Mouse (Mus musculus) monocyte, adult 5-6 weeks (primary cell): Measurements from ENCODE around the gene 0610030E20Rik. TPM values are rescaled to one million over a fixed set of nuclear protein-coding genes. Genes with fewer than 3 reads are reported as not detected.

Source experiments
- ATAC-seq: fragments of 153-309, 156-312 bp; replicated peaks from 2 replicates; pipeline ENCODE4 v1.8.0; 2017; ENCODE audit warnings: mild to moderate bottlenecking; ENCODE audit not compliant: low TSS enrichment, insufficient number of reproducible peaks, severe bottlenecking, poor library complexity, low FRiP score
- total RNA-seq: library from RNA; stranded (forward); fragments of 200-1000, 200-491, 200-594 nt; gene quantifications from 3 replicates; pipeline ENCODE4 v1.2.3, GENCODE M21; 2017

The 0610030E20Rik gene
- 14.0 to 33.3 TPM (median 20.1 TPM) in 3 replicates for total RNA-seq

DNA sequence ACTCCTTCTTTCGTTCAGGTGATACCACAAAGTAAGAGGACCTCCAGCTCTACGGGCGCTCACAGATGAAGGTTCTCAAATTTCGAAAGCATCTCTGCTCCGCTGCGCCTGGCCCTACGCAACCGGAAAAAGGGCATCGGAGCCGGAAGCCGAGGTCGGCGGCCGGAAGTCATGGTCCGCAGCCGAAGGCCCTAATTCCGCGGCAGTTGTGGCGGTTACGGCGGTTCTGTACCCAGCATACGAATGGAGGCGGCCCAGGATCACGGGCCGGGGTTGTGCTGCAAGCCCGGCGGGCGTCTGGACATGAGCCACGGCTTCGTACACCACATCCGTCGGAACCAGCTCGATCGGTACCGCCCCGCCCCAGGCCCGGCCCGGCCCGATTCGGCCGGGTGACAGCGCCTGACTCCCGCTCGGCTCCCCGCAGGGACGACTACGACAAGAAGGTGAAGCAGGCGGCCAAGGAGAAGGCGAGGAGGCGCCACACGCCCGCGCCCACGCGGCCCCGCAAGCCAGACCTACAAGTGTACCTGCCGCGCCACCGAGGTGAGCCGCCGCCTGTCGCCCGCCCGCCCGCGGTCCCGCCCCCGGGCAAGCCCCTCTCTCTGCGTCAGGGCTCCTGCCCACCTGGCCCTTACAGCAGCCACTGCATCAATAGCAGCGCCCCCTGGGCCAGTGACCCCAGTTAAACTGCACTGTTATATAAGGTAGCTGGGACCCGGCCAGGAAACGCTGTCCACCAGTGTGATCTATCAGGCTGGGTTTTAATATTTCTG lies at the start of gene 0610030E20Rik:
Gene 0610030E20Rik, plus strand, starts transcription at position 152 of the 776 bp plus-strand sequence.
- ATAC-seq = peak; percentile 69

DNA sequence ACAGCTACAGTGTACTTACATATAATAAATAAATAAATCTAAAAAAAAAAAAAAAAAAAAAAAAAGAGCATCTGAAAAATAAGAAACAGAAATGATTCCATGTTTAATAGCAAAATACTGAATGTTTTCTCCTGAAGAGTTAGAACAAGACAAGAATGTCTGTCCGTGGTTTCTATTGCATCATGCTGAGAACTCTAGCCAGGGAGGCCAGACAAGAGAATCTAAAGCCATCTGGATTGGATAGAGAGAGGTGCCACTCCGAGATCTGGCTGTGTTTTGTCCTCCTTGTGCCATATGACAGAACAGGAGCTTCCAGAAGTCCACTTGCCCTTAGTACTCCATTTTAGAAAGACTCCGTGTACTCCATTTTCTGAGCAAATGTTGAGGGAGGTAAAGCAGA lies 49.3 kb upstream of the 0610030E20Rik start:
- no peak for ATAC-seq

DNA sequence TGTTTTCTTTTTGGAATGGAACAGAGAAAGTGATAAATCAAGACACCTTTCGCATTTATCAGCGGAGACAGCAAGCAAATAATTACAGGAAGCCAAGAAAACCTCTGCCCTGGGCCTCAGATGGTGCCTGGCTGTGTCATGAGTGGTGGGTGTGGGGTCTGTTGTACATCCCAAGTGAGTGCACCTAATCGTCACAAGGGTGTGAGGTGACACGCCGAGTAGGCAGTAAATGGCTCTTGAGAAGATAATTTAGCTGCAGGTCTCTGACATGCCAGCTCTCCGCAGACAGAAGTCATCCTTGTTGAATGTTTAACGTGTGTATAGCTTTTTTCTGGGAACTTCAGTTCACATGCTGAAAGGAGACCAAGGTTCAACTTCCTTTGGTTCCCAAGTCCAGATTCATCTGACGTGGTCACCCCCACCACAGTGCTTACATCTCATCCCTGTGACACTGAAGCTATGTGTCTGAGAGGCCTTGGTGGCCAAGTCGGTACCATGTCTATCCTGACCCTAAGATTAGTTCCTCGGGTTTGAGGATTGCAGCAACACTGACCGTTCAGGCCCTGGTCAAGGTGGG lies 44.7 kb upstream of the 0610030E20Rik start:
- no peak for ATAC-seq

DNA sequence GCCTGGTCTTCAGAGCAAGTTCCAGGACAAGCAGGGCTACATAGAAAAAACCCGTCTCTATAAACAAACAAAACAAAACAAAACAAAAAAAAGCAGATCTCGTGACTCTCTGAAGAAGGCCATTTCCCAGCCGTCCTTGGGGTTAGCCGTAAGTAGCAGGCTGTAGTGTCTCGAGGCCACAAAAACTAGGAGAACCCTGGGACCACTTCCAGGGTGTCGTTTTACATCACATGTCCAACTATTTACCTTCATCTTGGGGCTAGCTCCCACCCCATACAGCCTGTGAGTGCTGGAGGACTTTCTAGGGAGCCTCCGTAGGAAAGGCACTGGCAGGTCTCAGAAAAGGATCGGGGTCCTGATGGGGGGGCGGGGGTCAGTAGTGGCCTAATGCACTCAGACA lies 43.6 kb upstream of the 0610030E20Rik start:
- no peak for ATAC-seq

DNA sequence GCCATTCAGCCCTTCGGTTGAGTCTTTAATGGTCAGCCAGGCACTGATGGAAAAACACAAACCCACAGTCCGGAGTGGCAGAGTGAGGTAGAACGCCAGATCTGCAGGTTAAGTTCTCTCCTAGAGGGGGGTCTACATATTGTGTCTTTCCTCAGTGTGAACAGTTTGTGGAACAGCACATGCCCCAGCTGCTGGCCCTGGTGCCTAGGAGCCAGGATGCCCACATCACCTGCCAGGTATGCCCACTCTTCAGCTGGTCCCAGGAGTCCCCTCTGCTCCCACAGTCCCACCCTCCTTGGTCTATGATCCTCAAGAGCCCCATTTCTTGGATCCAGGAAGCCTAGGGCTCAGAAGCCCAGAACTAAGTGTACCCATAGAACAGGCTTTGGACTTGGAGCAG lies 34.9 kb upstream of the 0610030E20Rik start:
- no peak for ATAC-seq

DNA sequence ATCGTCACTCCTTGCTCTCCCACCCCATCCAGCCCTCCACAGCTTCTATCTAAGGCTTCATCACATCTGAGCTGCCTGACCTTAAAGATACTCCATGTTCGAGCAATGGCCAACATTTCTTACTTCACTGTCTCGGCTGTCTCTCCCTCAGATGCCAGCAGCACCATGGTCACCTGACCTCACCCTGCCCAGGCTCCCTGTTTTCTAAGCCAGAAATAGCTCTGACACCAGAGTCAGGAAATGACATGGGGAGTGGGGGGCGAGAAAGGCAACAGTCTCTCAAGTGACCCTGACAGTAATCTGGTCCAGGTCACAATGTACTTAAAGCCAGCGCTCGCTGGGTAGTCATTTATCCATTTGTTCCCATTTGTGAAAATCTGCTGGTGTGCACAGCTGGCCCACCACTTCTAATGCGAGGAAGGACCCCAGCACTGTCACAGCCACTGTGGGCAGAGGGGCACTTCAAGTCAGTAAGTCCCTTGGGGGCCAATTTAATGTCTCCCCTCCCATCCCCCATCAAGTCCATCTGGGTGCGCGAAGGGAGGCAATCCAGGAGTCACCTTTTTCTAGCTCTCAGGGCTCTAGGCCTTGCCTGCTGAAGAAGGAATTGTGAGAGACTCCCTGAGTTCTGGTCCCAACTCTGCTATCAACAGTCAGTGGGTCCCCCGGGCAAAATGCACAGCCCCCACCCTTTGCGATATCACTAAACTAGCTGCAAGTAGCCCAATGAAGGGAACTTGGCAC lies 33.8 kb upstream of the 0610030E20Rik start:
- no peak for ATAC-seq

DNA sequence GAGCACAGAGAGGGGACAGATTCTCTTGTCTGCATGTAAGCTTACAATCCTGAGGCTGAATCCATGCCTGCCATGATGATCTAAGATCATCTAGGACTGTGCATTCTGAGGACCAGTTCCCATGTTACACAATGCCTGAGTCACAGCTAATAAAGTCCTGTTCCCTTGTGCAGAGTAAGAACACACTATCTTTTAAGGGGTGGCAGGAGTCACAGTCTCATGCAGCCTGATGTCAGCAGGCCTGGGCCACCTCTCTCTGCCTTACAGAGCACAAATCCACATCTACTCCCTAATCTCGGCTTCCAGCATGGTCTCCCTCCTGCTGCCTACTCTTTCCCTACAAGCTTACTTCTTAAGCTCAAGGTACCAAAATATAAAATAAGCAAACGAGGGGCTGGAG lies 31.7 kb upstream of the 0610030E20Rik start:
- no peak for ATAC-seq

DNA sequence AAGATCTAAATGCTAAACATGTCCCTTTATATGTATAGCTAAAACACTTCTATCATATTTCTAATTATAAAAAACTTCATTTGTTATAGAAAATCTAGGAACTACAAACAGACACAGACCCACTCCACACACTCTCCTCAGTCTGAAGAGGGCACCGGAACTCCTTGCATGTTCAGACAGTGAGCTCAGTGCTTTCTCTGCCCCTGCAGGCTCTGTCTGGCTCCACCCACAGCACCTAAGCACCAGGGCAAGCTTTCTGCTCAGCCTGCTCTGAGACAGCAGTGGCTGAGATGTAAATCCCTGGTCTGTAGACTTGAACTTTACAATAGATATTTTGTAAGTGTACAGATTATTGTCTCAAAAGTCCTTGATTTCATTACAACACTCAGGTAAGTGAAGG lies 31.1 kb upstream of the 0610030E20Rik start:
- ATAC-seq = no peak

DNA sequence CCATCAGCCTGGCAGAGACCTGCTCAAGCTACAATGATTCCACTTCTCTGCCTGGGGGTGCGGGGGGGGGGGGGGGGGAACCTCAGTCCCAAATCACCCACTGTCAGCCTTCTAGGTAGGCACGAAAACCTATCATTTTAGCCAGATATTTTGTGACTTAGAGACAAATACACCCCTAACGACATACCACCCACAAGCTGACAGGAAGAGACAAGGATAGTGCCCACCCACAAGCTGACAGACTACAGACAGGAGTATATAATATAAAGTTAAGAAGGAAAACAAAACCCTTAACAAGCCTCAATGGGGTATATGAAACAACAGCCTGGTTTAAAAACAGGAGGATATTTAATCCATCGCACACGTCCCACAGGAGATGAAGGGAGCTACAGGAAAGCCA lies 28.7 kb upstream of the 0610030E20Rik start:
- no peak for ATAC-seq

DNA sequence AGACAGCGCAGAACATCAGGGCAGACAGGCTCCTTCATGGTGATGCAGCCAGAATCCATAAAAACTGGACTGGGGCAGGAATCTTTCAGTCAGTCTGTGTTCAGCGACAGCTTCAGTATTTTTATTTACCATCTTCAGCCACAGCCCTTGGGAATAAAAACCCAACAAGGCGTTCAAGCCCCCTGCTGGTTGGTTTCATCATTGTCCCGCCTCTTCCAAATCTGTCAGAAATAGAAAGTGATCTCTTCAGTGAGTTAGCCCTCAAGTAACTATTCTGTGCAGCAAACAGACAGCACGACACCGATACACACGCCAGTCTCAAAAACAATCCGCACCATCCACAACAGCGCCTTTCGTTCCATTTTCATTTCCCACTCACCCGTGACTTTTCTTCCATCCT lies 28.1 kb upstream of the 0610030E20Rik start:
- no peak for ATAC-seq

DNA sequence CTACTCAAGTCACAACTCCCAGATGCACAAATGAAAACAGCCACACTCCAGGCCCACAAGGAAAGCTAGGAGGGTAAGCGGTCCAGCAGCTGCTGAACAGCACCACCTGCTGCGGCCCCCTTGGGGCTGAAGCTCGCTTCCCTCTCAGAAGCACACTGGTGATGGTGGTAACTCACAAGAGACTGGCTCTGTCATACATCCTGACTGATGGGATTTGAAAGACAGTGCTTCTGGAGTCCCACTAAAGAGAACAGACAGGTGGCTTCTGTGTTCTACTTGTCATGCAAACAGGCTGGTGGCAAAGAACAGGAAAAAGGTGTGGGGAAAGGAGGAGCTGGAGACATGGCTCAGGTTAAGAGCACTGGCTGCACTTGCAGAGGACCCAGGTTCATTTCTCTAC lies 24.2 kb upstream of the 0610030E20Rik start:
- ATAC-seq = no peak

DNA sequence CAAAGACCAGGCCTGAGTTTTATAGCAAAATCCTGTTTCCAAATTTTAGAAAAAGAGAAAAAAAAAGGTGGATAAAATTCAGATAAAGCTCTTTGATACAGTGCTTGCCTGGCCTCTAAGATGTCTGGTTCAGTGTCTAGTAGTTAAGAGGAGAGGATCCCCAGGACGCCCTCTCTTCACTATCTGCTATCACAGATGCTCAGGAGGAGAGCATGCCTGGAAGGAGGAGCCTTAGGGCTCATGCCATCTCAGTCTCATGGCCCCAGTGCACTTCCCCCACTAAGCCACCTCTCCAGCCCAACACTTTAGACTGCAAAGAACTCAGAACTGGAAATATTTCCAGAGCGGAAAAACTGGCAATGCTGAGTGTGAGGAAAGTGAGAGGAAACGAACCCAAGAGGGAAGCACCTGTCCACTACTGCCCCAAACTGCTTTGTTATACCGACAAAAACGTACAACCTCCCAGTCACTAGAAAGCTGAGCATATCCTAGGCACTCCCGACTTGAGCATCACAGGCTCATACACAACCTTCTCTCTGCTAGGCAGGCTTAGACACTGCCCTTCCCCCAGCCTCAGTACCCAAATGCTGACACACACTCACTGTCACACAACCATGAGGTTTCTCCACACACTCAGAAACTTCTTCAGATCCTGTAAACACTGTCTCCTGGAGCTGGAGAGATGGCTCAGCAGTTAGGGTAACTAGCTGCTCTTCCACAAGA lies 23.2 kb upstream of the 0610030E20Rik start:
- ATAC-seq = no peak

DNA sequence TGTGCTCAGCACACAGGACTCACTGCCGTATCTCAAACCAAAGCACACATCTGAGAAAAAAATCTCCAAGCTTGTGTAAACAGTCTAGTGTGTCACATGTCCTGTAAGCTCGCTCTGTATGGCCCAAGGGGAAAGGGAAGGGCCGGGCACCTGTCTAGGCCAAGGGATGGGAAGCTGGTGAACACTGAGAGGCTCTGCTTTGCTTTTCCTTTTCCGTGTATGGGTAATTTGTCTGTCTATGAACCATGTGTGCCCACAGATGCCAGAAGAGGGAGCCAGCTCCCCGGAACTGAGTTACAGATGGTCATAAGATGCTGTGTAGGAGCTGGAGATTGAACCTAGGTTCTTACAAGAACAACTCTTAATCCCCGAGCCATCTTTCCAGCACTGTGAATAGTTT lies 20.8 kb upstream of the 0610030E20Rik start:
- ATAC-seq = no peak

DNA sequence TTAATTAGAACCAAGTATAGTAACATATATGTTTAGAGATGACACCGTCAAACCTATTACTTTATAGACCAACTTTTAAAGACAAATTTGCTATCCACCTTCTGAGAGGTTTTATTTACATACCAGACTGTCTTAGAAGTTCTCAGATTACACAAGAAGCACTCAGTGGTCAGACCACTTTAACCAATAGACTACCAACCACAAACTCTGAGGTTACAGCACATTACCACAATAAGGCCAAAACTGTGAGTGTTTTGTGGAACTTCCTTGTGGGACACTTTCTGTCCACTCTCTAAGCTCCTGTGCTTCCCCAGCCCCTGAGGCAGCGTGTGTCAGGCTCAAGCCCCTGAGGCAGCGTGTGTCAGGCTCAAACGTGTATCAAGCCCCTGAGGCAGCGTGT lies 18.1 kb upstream of the 0610030E20Rik start:
- ATAC-seq = no peak

DNA sequence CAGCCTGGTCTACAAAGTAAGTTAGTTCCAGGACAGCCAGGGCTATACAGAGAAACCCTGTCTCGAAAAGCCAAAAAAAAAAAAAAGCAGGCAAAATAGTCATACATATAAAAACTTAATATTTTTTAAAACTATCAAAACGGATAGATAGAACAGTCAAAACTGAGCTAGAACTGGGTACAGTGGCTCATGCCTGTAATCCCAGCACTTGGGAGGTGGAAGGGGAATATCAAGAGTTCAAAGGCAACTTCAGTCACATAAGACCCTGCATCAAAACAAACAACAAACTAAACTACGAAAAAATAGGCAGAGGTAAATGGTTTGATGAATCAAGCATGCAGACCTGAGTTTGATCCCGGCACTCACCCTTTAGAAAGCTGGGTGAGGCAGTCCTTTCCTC lies 17.0 kb upstream of the 0610030E20Rik start:
- no peak for ATAC-seq

DNA sequence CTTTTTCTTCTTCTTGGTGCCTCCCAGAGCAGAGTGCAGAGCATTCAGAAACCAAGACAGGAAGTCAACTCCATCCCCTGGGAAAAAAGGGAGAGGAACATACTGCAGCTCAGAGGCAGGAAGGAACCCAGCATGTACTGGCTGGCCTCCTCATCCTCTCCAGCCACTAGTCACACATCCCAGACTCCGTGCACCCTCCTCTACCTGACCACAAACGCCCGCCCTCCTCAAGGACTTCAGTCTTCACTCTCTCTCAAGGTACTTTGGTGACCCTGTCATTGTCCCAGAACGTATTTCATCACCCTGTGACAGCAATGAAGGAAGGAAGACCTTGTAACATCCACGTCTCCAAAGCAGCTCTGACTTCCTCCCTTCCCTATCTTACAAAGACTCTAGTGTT lies 14.0 kb upstream of the 0610030E20Rik start:
- no peak for ATAC-seq

DNA sequence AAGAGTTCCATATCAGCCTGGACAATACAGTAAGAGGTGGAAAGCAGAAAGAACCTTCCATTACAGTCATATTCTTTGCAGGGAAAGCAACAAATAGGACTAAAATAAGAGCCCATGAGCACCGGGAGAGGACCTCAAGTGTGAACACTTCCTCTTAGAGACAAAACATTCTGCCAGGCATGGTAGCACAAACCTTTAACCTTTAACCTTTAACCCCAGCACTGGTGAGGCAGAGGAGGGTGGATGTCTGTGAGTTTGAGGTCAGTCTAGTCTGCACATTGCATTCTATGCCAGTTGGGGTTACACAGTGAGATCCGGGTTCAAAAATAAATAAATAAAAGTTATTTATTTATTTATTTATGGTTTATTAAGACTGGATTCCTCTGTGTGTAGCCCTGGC lies 6.6 kb upstream of the 0610030E20Rik start:
- no peak for ATAC-seq

DNA sequence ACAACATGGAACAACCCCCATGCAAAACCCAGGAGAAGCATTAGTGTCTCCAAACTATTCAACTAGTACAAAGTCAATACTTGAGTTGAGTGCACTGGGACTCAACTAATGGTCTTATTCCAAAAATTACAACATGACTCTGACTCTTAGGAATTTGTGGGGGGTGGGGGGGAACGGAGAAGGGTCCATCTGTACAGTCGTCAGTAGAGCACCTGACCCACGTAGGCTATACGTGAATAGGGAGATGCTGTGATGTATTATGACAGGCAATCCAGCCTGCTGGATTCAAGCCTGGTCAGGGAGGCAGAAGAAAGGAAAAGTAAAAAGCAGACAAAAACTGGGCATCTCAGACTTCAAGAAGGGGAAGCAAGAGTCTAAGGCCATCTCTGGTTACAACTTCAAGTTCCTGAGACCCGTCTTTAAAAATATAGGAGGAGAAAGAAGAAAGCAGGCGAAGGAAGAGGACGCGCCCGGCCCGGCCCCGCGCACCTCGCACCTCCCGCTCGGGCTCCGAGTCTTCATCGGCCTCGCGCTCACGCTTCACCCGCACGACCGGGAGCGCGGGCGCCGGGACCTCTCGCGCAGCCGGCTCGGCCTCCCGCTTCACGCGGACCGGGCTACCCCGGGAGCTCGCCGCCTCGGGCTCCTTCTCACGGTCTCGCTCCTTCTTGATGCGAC lies 2.6 kb upstream of the 0610030E20Rik start:
- ATAC-seq = no peak

DNA sequence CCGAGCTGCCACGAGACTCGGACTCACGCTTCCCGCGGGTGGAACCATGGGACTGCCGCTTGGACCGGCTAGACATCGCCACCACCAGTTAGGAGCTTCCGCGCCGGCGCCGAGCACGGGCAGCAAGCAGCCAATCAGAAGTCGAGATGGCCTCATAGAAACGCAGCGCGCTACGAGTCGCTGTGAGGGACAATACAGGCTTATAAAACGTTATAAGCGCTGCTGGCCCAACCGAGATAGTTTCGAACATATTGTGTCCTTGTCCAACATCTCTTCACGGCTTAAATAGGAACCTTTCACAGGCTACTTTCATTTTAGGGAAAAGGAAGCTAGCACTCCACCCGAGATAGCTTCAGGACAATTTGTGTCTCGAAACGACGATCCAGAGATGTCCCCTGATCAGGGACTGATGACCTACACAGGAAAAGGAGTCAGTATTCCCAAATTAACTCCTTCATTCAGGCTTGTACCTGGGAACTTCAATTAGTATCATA lies 2.0 kb upstream of the 0610030E20Rik start, which contains the start of gene Usp39:
Gene Usp39, minus strand, starts transcription at position 111 of the 494 bp plus-strand sequence.
- peak; percentile 91 for ATAC-seq
